Mouse (Mus musculus): ENCODE results near the gene Bcl11b.

- no peak for TF ChIP-seq POLR2A (IDR thresholded peaks at IDR 0.05; ENCODE audit: low read depth, low read length)
- TF ChIP-seq MEF2A (IDR thresholded peaks at IDR 0.05; ENCODE audit: borderline replicate concordance, low read depth, low read length), result no peak
- no peak for TF ChIP-seq E2F4 (IDR thresholded peaks at IDR 0.05; ENCODE audit: insufficient replicate concordance, low read depth, low read length)
- no peak for TF ChIP-seq EP300 (IDR thresholded peaks at IDR 0.05; ENCODE audit: low read length)
- TF ChIP-seq CTCF (conservative IDR thresholded peaks at IDR 0.05 in 1 of 2, IDR thresholded peaks at IDR 0.05 in 1 of 2; ENCODE audit: low read depth in 2 of 2, low read length in 2 of 2), result no peak
- TF ChIP-seq SMC3 (IDR thresholded peaks at IDR 0.05; ENCODE audit: low read depth, low read length), result no peak
- no peak for TF ChIP-seq ETS1 (conservative IDR thresholded peaks at IDR 0.05; ENCODE audit: low read depth, low read length)
- no peak for TF ChIP-seq GABPA (IDR thresholded peaks at IDR 0.05; ENCODE audit: insufficient replicate concordance, low read depth, low read length)
- no peak for TF ChIP-seq SIN3A (IDR thresholded peaks at IDR 0.05; ENCODE audit: low read length)
- no peak for TF ChIP-seq ZC3H11A (IDR thresholded peaks at IDR 0.05; ENCODE audit: low read depth, low read length)
- no peak for TF ChIP-seq ZKSCAN1 (IDR thresholded peaks at IDR 0.05; ENCODE audit: borderline replicate concordance, low read depth, low read length)
- TF ChIP-seq TCF12 (IDR thresholded peaks at IDR 0.05; ENCODE audit: low read depth, low read length), result no peak
These were observed 133.8 kb downstream of the Bcl11b start for GRCm38 (mm10) chr12:107869526-107870050.
